Mouse (Mus musculus) hindbrain, embryonic 10.5 days (tissue): ENCODE results near the gene Ehd2. TPM values are rescaled to one million over a fixed set of nuclear protein-coding genes. Genes with fewer than 3 reads are reported as not detected.

Source experiments
- DNase-seq: peaks from one replicate; pipeline ENCODE4 v3.0.0-alpha.2; 2017; ENCODE audit warnings: low spot score
- H3K27ac ChIP-seq: fragments of 300-500 bp; sonication (generic); 2 replicates; pipeline ENCODE4 v1.5.1; 2016; ENCODE audit warnings: mild to moderate bottlenecking, moderate library complexity
- H3K27me3 ChIP-seq: fragments of 300-500 bp; sonication (generic); 2 replicates; pipeline ENCODE4 v1.6.1; 2016; ENCODE audit warnings: mild to moderate bottlenecking; ENCODE audit not compliant: poor library complexity, insufficient read depth, severe bottlenecking
- H3K36me3 ChIP-seq: fragments of 300-500 bp; sonication (generic); 2 replicates; pipeline ENCODE4 v1.6.1; 2016; ENCODE audit warnings: mild to moderate bottlenecking, moderate library complexity
- H3K4me1 ChIP-seq: fragments of 300-500 bp; sonication (generic); replicated peaks from 2 replicates; pipeline ENCODE4 v1.6.1; 2016; ENCODE audit warnings: mild to moderate bottlenecking
- H3K4me3 ChIP-seq: fragments of 300-500 bp; sonication (generic); 2 replicates; pipeline ENCODE4 v1.5.1; 2016; ENCODE audit warnings: mild to moderate bottlenecking, moderate library complexity
- H3K9me3 ChIP-seq: fragments of 300-500 bp; sonication (generic); 2 replicates; pipeline ENCODE4 v1.6.1; 2016; ENCODE audit warnings: mild to moderate bottlenecking, moderate library complexity
- WGBS: fragments of 180-500 bp; shearing (Covaris S2); methylation state at CpG from one replicate; pipeline ENCODE4 v1.1.7; 2016; 5-methylcytosine and 5-hydroxymethylcytosine counted together
- polyA plus RNA-seq: library from polyadenylated mRNA; unstranded; fragments of >200 nt; fragmentation: Nextera tagmentation; extraction: Ambion mirVana; gene quantifications from 2 replicates; pipeline ENCODE4 v1.2.1, GENCODE M21; 2016

Ehd2 gene
- polyA plus RNA-seq, 1 experiment from 2014 or later: 12.5 TPM

- H3K27ac ChIP-seq: no peak overlapping the region
- H3K9me3 ChIP-seq: peaks cover 7% of the 10 kb centered on the region; the same call in 1 of the 2 replicates
- H3K27me3 ChIP-seq: peaks cover 19% of the 10 kb centered on the region; the same call in 1 of the 2 replicates
- no peak overlapping the region for H3K4me3 ChIP-seq
- peaks cover 14% of the 10 kb centered on the region for H3K36me3 ChIP-seq
- WGBS: 94% methylated on average over 13 of the region's 13 CpGs
- peaks cover 16% of the 10 kb centered on the region for H3K4me1 ChIP-seq
- DNase-seq: no peak
Measured at GRCm38 (mm10) chr7:15953307-15954074, 13.9 kb downstream of the Ehd2 start.

- H3K9me3 ChIP-seq: peaks cover 7% of the 10 kb centered on the region; the same call in 1 of the 2 replicates
- peaks cover 12% of the 10 kb centered on the region for H3K36me3 ChIP-seq
- no peak for DNase-seq
- 83% methylated on average over 3 of the region's 3 CpGs for WGBS
- no peak overlapping the region for H3K27ac ChIP-seq
- peaks cover 23% of the 10 kb centered on the region for H3K4me1 ChIP-seq
- peaks cover 19% of the 10 kb centered on the region; the same call in 1 of the 2 replicates for H3K27me3 ChIP-seq
- H3K4me3 ChIP-seq: no peak overlapping the region
Measured at GRCm38 (mm10) chr7:15952416-15952815, 15.0 kb downstream of the Ehd2 start.

- DNase-seq: no peak
- Histone ChIP-seq H3K9me3 (peaks cover 7% of the 10 kb centered on the region; the same call in 1 of the 2 replicates), H3K27ac (no peak overlapping the region), H3K27me3 (peaks cover 10% of the 10 kb centered on the region; the same call in 1 of the 2 replicates), H3K36me3 (peaks cover 7% of the 10 kb centered on the region; the same call in 1 of the 2 replicates), H3K4me3 (no peak overlapping the region), H3K4me1 (peaks cover 24% of the 10 kb centered on the region)
- 81% methylated on average over 15 of the region's 15 CpGs for WGBS
Measured at GRCm38 (mm10) chr7:15950008-15950407, 17.4 kb downstream of the Ehd2 start.

- no peak overlapping the region for H3K27ac ChIP-seq
- H3K27me3 ChIP-seq: peaks cover 10% of the 10 kb centered on the region; the same call in 1 of the 2 replicates
- 87% methylated on average over 7 of the region's 7 CpGs for WGBS
- DNase-seq: no peak
- peaks cover 7% of the 10 kb centered on the region; the same call in 1 of the 2 replicates for H3K9me3 ChIP-seq
- no peak overlapping the region for H3K4me3 ChIP-seq
- H3K36me3 ChIP-seq: peaks cover 10% of the 10 kb centered on the region
- H3K4me1 ChIP-seq: peaks cover 27% of the 10 kb centered on the region
Measured at GRCm38 (mm10) chr7:15949216-15949790, 18.1 kb downstream of the Ehd2 start.

GRCm38 (mm10) chr7:15948381-15948941, 18.9 kb downstream of the Ehd2 start:
- WGBS: 6% methylated on average over 23 of the region's 23 CpGs

GRCm38 (mm10) chr7:15947653-15948260, 19.6 kb downstream of the Ehd2 start:
- Histone ChIP-seq H3K36me3 (peaks cover 25% of the 10 kb centered on the region), H3K27me3 (peaks cover 10% of the 10 kb centered on the region; the same call in 1 of the 2 replicates), H3K9me3 (no peaks in the 10 kb centered on the region), H3K4me3 (peak overlapping the region; percentile 41; the same call in 1 of the 2 replicates), H3K4me1 (peaks cover 30% of the 10 kb centered on the region), H3K27ac (peak overlapping the region; percentile 66; the same call in 1 of the 2 replicates)
- no peak for DNase-seq
- WGBS: 45% methylated on average over 4 of the region's 4 CpGs

More at GRCm38 (mm10) chr7:15948381-15948941, 18.9 kb downstream of the Ehd2 start:
- Histone ChIP-seq H3K27me3 (peaks cover 10% of the 10 kb centered on the region; the same call in 1 of the 2 replicates), H3K4me3 (peak overlapping the region; percentile 41), H3K27ac (peak overlapping the region; percentile 66), H3K4me1 (peaks cover 30% of the 10 kb centered on the region), H3K9me3 (peaks cover 3% of the 10 kb centered on the region; the same call in 1 of the 2 replicates), H3K36me3 (peaks cover 18% of the 10 kb centered on the region)
- DNase-seq: peak; percentile 81

- peak within 1 kb of the TSS; percentile 99 for H3K27ac ChIP-seq
- no peaks in the 10 kb centered on the region for H3K9me3 ChIP-seq
- 2% methylated on average over 59 of the region's 59 CpGs for WGBS
- peak within 1 kb of the TSS; percentile 78 for H3K4me3 ChIP-seq
- H3K4me1 ChIP-seq: peaks cover 30% of the 10 kb centered on the region
- peaks cover 10% of the 10 kb centered on the region; the same call in 1 of the 2 replicates for H3K27me3 ChIP-seq
- H3K36me3 ChIP-seq: peaks cover 44% of the 10 kb centered on the region
- DNase-seq: peak; percentile 95
Measured at GRCm38 (mm10) chr7:15945721-15946536, 21.4 kb downstream of the Ehd2 start, which contains the start of gene Nop53. Gene Nop53 (minus strand): TSS chr7:15946074.

- H3K27ac ChIP-seq: peak overlapping the region; percentile 99
- WGBS: 8% methylated on average over 8 of the region's 8 CpGs
- H3K27me3 ChIP-seq: peaks cover 6% of the 10 kb centered on the region; the same call in 1 of the 2 replicates
- H3K9me3 ChIP-seq: no peaks in the 10 kb centered on the region
- no peak for DNase-seq
- H3K4me3 ChIP-seq: peak overlapping the region; percentile 78
- peaks cover 30% of the 10 kb centered on the region for H3K4me1 ChIP-seq
- peaks cover 47% of the 10 kb centered on the region for H3K36me3 ChIP-seq
Measured at GRCm38 (mm10) chr7:15945211-15945610, 22.2 kb downstream of the Ehd2 start.

GRCm38 (mm10) chr7:15944311-15944710, 23.1 kb downstream of the Ehd2 start:
- 97% methylated on average over 1 of the region's 1 CpGs for WGBS
- no peaks in the 10 kb centered on the region for H3K9me3 ChIP-seq
- H3K27me3 ChIP-seq: peaks cover 6% of the 10 kb centered on the region; the same call in 1 of the 2 replicates
- H3K27ac ChIP-seq: no peak overlapping the region
- peaks cover 52% of the 10 kb centered on the region for H3K36me3 ChIP-seq
- H3K4me1 ChIP-seq: peaks cover 30% of the 10 kb centered on the region
- DNase-seq: no peak
- peak overlapping the region; percentile 78 for H3K4me3 ChIP-seq

GRCm38 (mm10) chr7:15938621-15939020, 28.7 kb downstream of the Ehd2 start:
- no peak overlapping the region for H3K27ac ChIP-seq
- H3K9me3 ChIP-seq: peaks cover 8% of the 10 kb centered on the region
- no peak for DNase-seq
- peaks cover 89% of the 10 kb centered on the region for H3K36me3 ChIP-seq
- WGBS: 93% methylated on average over 3 of the region's 3 CpGs
- H3K4me1 ChIP-seq: no peaks in the 10 kb centered on the region
- H3K4me3 ChIP-seq: no peak overlapping the region
- no peaks in the 10 kb centered on the region for H3K27me3 ChIP-seq

- DNase-seq: no peak
- H3K9me3 ChIP-seq: peaks cover 8% of the 10 kb centered on the region
- H3K4me3 ChIP-seq: no peak overlapping the region
- no peak overlapping the region for H3K27ac ChIP-seq
- whole genome bisulfite sequencing: 92% methylated on average over 5 of the region's 5 CpGs
- no peaks in the 10 kb centered on the region for H3K27me3 ChIP-seq
- peaks cover 78% of the 10 kb centered on the region for H3K36me3 ChIP-seq
- H3K4me1 ChIP-seq: no peaks in the 10 kb centered on the region
Measured at GRCm38 (mm10) chr7:15937491-15937890, 29.9 kb downstream of the Ehd2 start.
